In the genomic region with DNA sequence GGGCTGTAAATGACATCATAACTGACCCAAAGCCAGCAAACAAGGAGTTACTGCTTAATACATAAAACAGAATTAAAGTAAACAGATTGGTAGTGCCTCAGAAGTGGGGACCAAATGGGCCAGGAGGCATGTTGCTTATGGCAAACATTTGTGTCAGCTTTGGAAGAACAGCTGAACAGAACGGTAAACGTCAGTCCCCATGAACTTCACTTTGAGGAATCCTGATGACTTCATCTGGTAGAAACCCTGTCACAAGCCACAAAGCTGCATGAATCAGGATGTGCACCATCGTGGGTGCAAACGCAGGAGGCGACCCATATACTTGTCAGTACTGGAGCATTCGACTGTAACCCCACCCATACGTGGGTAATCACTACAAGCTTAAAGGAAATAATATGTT, we compare ENCODE assay signal across 20 mouse cellular contexts.
"Had no signal": no experiment of that assay in that cellular context is flagged by ENCODE, and none has a peak within 500 bp of the region (broad histone marks: within the 10 kb centered on the region; RNA-seq: fewer than 3 reads in every experiment).

No protein-coding gene starts in this region.

- H3K27ac ChIP-seq: liver, embryonic 15.5 days; lung, embryonic 15.5 days; macrophage; midbrain, embryonic 13.5 days; midbrain, embryonic 15.5 days; neural tube, embryonic 13.5 days; neural tube, embryonic 15.5 days had no signal

- H3K36me3 ChIP-seq: liver, embryonic 15.5 days; lung, embryonic 15.5 days; midbrain, embryonic 13.5 days; midbrain, embryonic 15.5 days; neural tube, embryonic 13.5 days; neural tube, embryonic 15.5 days had no signal

- H3K9ac ChIP-seq: liver, embryonic 15.5 days; liver, postnatal 0 days; lung, embryonic 15.5 days; midbrain, embryonic 13.5 days; midbrain, embryonic 15.5 days; neural tube, embryonic 13.5 days; neural tube, embryonic 15.5 days had no signal

- H3K27me3 ChIP-seq: liver, embryonic 15.5 days; lung, embryonic 15.5 days; megakaryocyte, embryonic 14.5 days; midbrain, embryonic 13.5 days; midbrain, embryonic 15.5 days; neural tube, embryonic 13.5 days; neural tube, embryonic 15.5 days had no signal

- H3K4me1 ChIP-seq: liver, embryonic 15.5 days; lung, embryonic 15.5 days; megakaryocyte, embryonic 14.5 days; midbrain, embryonic 13.5 days; midbrain, embryonic 15.5 days; neural tube, embryonic 13.5 days; neural tube, embryonic 15.5 days had no signal

- ATAC-seq: liver, postnatal 0 days; lung, postnatal 0 days; midbrain, embryonic 13.5 days; midbrain, embryonic 15.5 days had no signal

- H3K4me3 ChIP-seq: liver, embryonic 15.5 days; lung, embryonic 15.5 days; megakaryocyte, embryonic 14.5 days; midbrain, embryonic 13.5 days; midbrain, embryonic 15.5 days; neural tube, embryonic 13.5 days; neural tube, embryonic 15.5 days had no signal

- DNase-seq: liver, postnatal 0 days; lung, adult 2 months; lung, postnatal 14 days; lung, postnatal 36 days; retina, postnatal 1 day; right cerebral cortex, adult 18-20 months; right cerebral cortex, postnatal 25 days; right cerebral cortex, postnatal 4 days; spleen, adult 18-20 months; thymus, adult 18-20 months had no signal

- H3K9me3 ChIP-seq: liver, embryonic 15.5 days; lung, embryonic 15.5 days; midbrain, embryonic 13.5 days; midbrain, embryonic 15.5 days; neural tube, embryonic 13.5 days; neural tube, embryonic 15.5 days had no signal

- H3K4me2 ChIP-seq: liver, embryonic 15.5 days; lung, embryonic 15.5 days; midbrain, embryonic 11.5 days; midbrain, embryonic 13.5 days; midbrain, embryonic 15.5 days; neural tube, embryonic 13.5 days; neural tube, embryonic 15.5 days had no signal
